Mouse (Mus musculus) limb, embryonic 15.5 days (tissue): Measurements from ENCODE around the gene Gpr83. TPM values are rescaled to one million over a fixed set of nuclear protein-coding genes. Genes with fewer than 3 reads are reported as not detected.
A peak's percentile ranks its signal among the peaks of the same experiment; 100 is the strongest.

ENCODE experiments used
- ATAC-seq: fragments of 200-750 bp; cut with Nextera tagmentation; 2 replicates; pipeline ENCODE4 v1.8.0; 2017; ENCODE audit warnings: low read depth, moderate TSS enrichment; ENCODE audit not compliant: insufficient number of reproducible peaks, low FRiP score, low TSS enrichment
- H3K27ac ChIP-seq: fragments of 300-500 bp; sonication (generic); 2 replicates; pipeline ENCODE4 v1.5.1; 2015; ENCODE audit warnings: moderate library complexity, mild to moderate bottlenecking, inconsistent platforms
- H3K27me3 ChIP-seq: fragments of 300-500 bp; sonication (generic); 2 replicates; pipeline ENCODE4 v1.6.1; 2015; ENCODE audit warnings: inconsistent platforms
- H3K36me3 ChIP-seq: fragments of 300-500 bp; sonication (generic); 2 replicates; pipeline ENCODE4 v1.6.1; 2015; ENCODE audit warnings: inconsistent platforms
- H3K4me1 ChIP-seq: fragments of 300-500 bp; sonication (generic); 2 replicates; pipeline ENCODE4 v1.6.1; 2015; ENCODE audit warnings: inconsistent platforms
- H3K4me2 ChIP-seq: fragments of 300-500 bp; sonication (generic); 2 replicates; pipeline ENCODE4 v1.6.1; 2015; ENCODE audit warnings: mild to moderate bottlenecking, inconsistent platforms
- H3K4me3 ChIP-seq: fragments of 300-500 bp; sonication (generic); 2 replicates; pipeline ENCODE4 v1.5.1; 2015; ENCODE audit warnings: mild to moderate bottlenecking, inconsistent platforms
- H3K9ac ChIP-seq: fragments of 300-500 bp; sonication (generic); 2 replicates; pipeline ENCODE4 v1.6.1; 2015; ENCODE audit warnings: inconsistent platforms
- H3K9me3 ChIP-seq: fragments of 300-500 bp; sonication (generic); 2 replicates; pipeline ENCODE4 v1.6.1; 2016; ENCODE audit warnings: inconsistent platforms
- WGBS: fragments of 180-500 bp; shearing (Covaris S2); methylation state at CpG from one replicate; pipeline ENCODE4 v1.1.7; 2015; 5-methylcytosine and 5-hydroxymethylcytosine counted together
- polyA plus RNA-seq: library from polyadenylated mRNA; unstranded; fragments of >200 nt; fragmentation: Nextera tagmentation; extraction: Ambion mirVana; gene quantifications from 2 replicates; pipeline ENCODE4 v1.2.1, GENCODE M21; 2015

Gpr83 gene
- polyA plus RNA-seq, 1 experiment from 2014 or later, result 3.3 TPM

- H3K4me2 ChIP-seq, result no peak overlapping the region
- 86% methylated on average over 3 of the region's 3 CpGs for WGBS
- H3K27me3 ChIP-seq, result no peaks in the 10 kb centered on the region
- H3K4me3 ChIP-seq, result no peak overlapping the region
- no peaks in the 10 kb centered on the region for H3K9me3 ChIP-seq
- ATAC-seq, result no peak
- no peaks in the 10 kb centered on the region for H3K36me3 ChIP-seq
- H3K9ac ChIP-seq, result no peak overlapping the region
- H3K4me1 ChIP-seq, result peaks cover 3% of the 10 kb centered on the region; the same call in 1 of the 2 replicates
- H3K27ac ChIP-seq, result no peak overlapping the region
These were observed 34.6 kb downstream of the Gpr83 start for GRCm38 (mm10) chr9:14894628-14895027.

- H3K4me1 ChIP-seq, result peaks cover 3% of the 10 kb centered on the region; the same call in 1 of the 2 replicates
- ATAC-seq, result 0 out of 2 replicates have a peak, but pooled peaks have one; percentile 65
These were observed 35.3 kb downstream of the Gpr83 start for GRCm38 (mm10) chr9:14895237-14895835.

GRCm38 (mm10) chr9:14897102-14897501 is 37.1 kb downstream of the Gpr83 start:
- Histone ChIP-seq H3K4me2 (no peak overlapping the region), H3K9me3 (no peaks in the 10 kb centered on the region), H3K36me3 (no peaks in the 10 kb centered on the region), H3K9ac (no peak overlapping the region), H3K27ac (no peak overlapping the region), H3K4me3 (no peak overlapping the region), H3K4me1 (peaks cover 3% of the 10 kb centered on the region; the same call in 1 of the 2 replicates), H3K27me3 (no peaks in the 10 kb centered on the region)
- 28% methylated on average over 3 of the region's 3 CpGs for WGBS
- ATAC-seq, result no peak

More at GRCm38 (mm10) chr9:14895237-14895835, 35.3 kb downstream of the Gpr83 start:
- Histone ChIP-seq H3K36me3 (no peaks in the 10 kb centered on the region), H3K4me3 (no peak overlapping the region), H3K27ac (no peak overlapping the region), H3K4me2 (no peak overlapping the region), H3K9ac (no peak overlapping the region), H3K9me3 (no peaks in the 10 kb centered on the region), H3K27me3 (no peaks in the 10 kb centered on the region)
- 36% methylated on average over 7 of the region's 7 CpGs for WGBS

- H3K27ac ChIP-seq, result no peak overlapping the region
- no peaks in the 10 kb centered on the region for H3K27me3 ChIP-seq
- no peaks in the 10 kb centered on the region for H3K9me3 ChIP-seq
- H3K4me2 ChIP-seq, result no peak overlapping the region
- no peak overlapping the region for H3K9ac ChIP-seq
- H3K4me1 ChIP-seq, result peaks cover 24% of the 10 kb centered on the region
- no peaks in the 10 kb centered on the region for H3K36me3 ChIP-seq
- no peak for ATAC-seq
- H3K4me3 ChIP-seq, result no peak overlapping the region
- WGBS, result 76% methylated on average over 7 of the region's 7 CpGs
These were observed 41.7 kb downstream of the Gpr83 start for GRCm38 (mm10) chr9:14901757-14902156.

GRCm38 (mm10) chr9:14902416-14902815 is 42.4 kb downstream of the Gpr83 start:
- H3K4me2 ChIP-seq, result no peak overlapping the region
- no peak for ATAC-seq
- H3K27ac ChIP-seq, result no peak overlapping the region
- 86% methylated on average over 2 of the region's 2 CpGs for WGBS
- H3K36me3 ChIP-seq, result no peaks in the 10 kb centered on the region
- H3K9ac ChIP-seq, result no peak overlapping the region
- no peaks in the 10 kb centered on the region for H3K27me3 ChIP-seq
- H3K4me1 ChIP-seq, result peaks cover 21% of the 10 kb centered on the region
- H3K4me3 ChIP-seq, result no peak overlapping the region
- H3K9me3 ChIP-seq, result no peaks in the 10 kb centered on the region

GRCm38 (mm10) chr9:14903006-14903405 is 43.0 kb downstream of the Gpr83 start:
- Histone ChIP-seq H3K27me3 (no peaks in the 10 kb centered on the region), H3K4me1 (peaks cover 21% of the 10 kb centered on the region), H3K36me3 (no peaks in the 10 kb centered on the region), H3K9me3 (no peaks in the 10 kb centered on the region), H3K4me3 (no peak overlapping the region), H3K4me2 (no peak overlapping the region), H3K27ac (no peak overlapping the region), H3K9ac (no peak overlapping the region)
- no peak for ATAC-seq
- 92% methylated on average over 3 of the region's 3 CpGs for WGBS

GRCm38 (mm10) chr9:14903581-14904378 is 43.8 kb downstream of the Gpr83 start, which contains the start of gene Izumo1r:
Gene Izumo1r (minus strand): TSS chr9:14903949.
- no peak within 1 kb of the TSS for H3K9ac ChIP-seq
- no peak within 1 kb of the TSS for H3K4me3 ChIP-seq
- H3K4me2 ChIP-seq, result no peak within 1 kb of the TSS
- no peaks in the 10 kb centered on the region for H3K27me3 ChIP-seq
- no peaks in the 10 kb centered on the region for H3K36me3 ChIP-seq
- 38% methylated on average over 11 of the region's 11 CpGs for WGBS
- H3K9me3 ChIP-seq, result no peaks in the 10 kb centered on the region
- ATAC-seq, result no peak
- H3K4me1 ChIP-seq, result peaks cover 21% of the 10 kb centered on the region
- no peak within 1 kb of the TSS for H3K27ac ChIP-seq

- H3K4me3 ChIP-seq, result no peak overlapping the region
- 28% methylated on average over 9 of the region's 9 CpGs for WGBS
- no peaks in the 10 kb centered on the region for H3K27me3 ChIP-seq
- H3K27ac ChIP-seq, result no peak overlapping the region
- peaks cover 21% of the 10 kb centered on the region for H3K4me1 ChIP-seq
- no peaks in the 10 kb centered on the region for H3K36me3 ChIP-seq
- H3K9ac ChIP-seq, result no peak overlapping the region
- no peaks in the 10 kb centered on the region for H3K9me3 ChIP-seq
- ATAC-seq, result no peak
- no peak overlapping the region for H3K4me2 ChIP-seq
These were observed 44.9 kb downstream of the Gpr83 start for GRCm38 (mm10) chr9:14904741-14905475.

- peaks cover 21% of the 10 kb centered on the region for H3K4me1 ChIP-seq
- H3K9ac ChIP-seq, result no peak overlapping the region
- H3K4me2 ChIP-seq, result no peak overlapping the region
- WGBS, result 35% methylated on average over 3 of the region's 3 CpGs
- no peak overlapping the region for H3K4me3 ChIP-seq
- H3K36me3 ChIP-seq, result no peaks in the 10 kb centered on the region
- no peak overlapping the region for H3K27ac ChIP-seq
- ATAC-seq, result no peak
- H3K27me3 ChIP-seq, result no peaks in the 10 kb centered on the region
- H3K9me3 ChIP-seq, result no peaks in the 10 kb centered on the region
These were observed 45.9 kb downstream of the Gpr83 start for GRCm38 (mm10) chr9:14905956-14906355.

- ATAC-seq, result no peak
These were observed 47.9 kb downstream of the Gpr83 start for GRCm38 (mm10) chr9:14907816-14908415.

GRCm38 (mm10) chr9:14909981-14910380 is 50.0 kb downstream of the Gpr83 start:
- no peaks in the 10 kb centered on the region for H3K27me3 ChIP-seq
- no peak for ATAC-seq
- H3K4me1 ChIP-seq, result peaks cover 7% of the 10 kb centered on the region
- H3K4me2 ChIP-seq, result no peak overlapping the region
- WGBS, result 54% methylated on average over 5 of the region's 5 CpGs
- no peaks in the 10 kb centered on the region for H3K9me3 ChIP-seq
- no peak overlapping the region for H3K9ac ChIP-seq
- no peaks in the 10 kb centered on the region for H3K36me3 ChIP-seq
- no peak overlapping the region for H3K4me3 ChIP-seq
- no peak overlapping the region for H3K27ac ChIP-seq

More at GRCm38 (mm10) chr9:14907816-14908415, 47.9 kb downstream of the Gpr83 start:
- Histone ChIP-seq H3K27ac (no peak overlapping the region), H3K27me3 (no peaks in the 10 kb centered on the region), H3K9ac (no peak overlapping the region), H3K4me3 (no peak overlapping the region), H3K36me3 (no peaks in the 10 kb centered on the region), H3K4me2 (no peak overlapping the region), H3K9me3 (no peaks in the 10 kb centered on the region), H3K4me1 (peaks cover 21% of the 10 kb centered on the region)
- 49% methylated on average over 7 of the region's 7 CpGs for WGBS
